Mouse (Mus musculus) hindbrain, embryonic 10.5 days (tissue): Measurements from ENCODE around the gene Enpp1. TPM values are rescaled to one million over a fixed set of nuclear protein-coding genes. Genes with fewer than 3 reads are reported as not detected.

Experiments used
- DNase-seq: peaks from one replicate; pipeline ENCODE4 v3.0.0-alpha.2; 2017; ENCODE audit warnings: low spot score
- H3K27ac ChIP-seq: fragments of 300-500 bp; sonication (generic); 2 replicates; pipeline ENCODE4 v1.5.1; 2016; ENCODE audit warnings: mild to moderate bottlenecking, moderate library complexity
- H3K27me3 ChIP-seq: fragments of 300-500 bp; sonication (generic); 2 replicates; pipeline ENCODE4 v1.6.1; 2016; ENCODE audit warnings: mild to moderate bottlenecking; ENCODE audit not compliant: poor library complexity, insufficient read depth, severe bottlenecking
- H3K36me3 ChIP-seq: fragments of 300-500 bp; sonication (generic); 2 replicates; pipeline ENCODE4 v1.6.1; 2016; ENCODE audit warnings: mild to moderate bottlenecking, moderate library complexity
- H3K4me1 ChIP-seq: fragments of 300-500 bp; sonication (generic); replicated peaks from 2 replicates; pipeline ENCODE4 v1.6.1; 2016; ENCODE audit warnings: mild to moderate bottlenecking
- H3K4me3 ChIP-seq: fragments of 300-500 bp; sonication (generic); 2 replicates; pipeline ENCODE4 v1.5.1; 2016; ENCODE audit warnings: mild to moderate bottlenecking, moderate library complexity
- H3K9me3 ChIP-seq: fragments of 300-500 bp; sonication (generic); 2 replicates; pipeline ENCODE4 v1.6.1; 2016; ENCODE audit warnings: mild to moderate bottlenecking, moderate library complexity
- WGBS: fragments of 180-500 bp; shearing (Covaris S2); methylation state at CpG from one replicate; pipeline ENCODE4 v1.1.7; 2016; 5-methylcytosine and 5-hydroxymethylcytosine counted together
- polyA plus RNA-seq: library from polyadenylated mRNA; unstranded; fragments of >200 nt; fragmentation: Nextera tagmentation; extraction: Ambion mirVana; gene quantifications from 2 replicates; pipeline ENCODE4 v1.2.1, GENCODE M21; 2016

Enpp1 gene
- polyA plus RNA-seq, 1 experiment from 2014 or later, result 0.44 TPM

DNA sequence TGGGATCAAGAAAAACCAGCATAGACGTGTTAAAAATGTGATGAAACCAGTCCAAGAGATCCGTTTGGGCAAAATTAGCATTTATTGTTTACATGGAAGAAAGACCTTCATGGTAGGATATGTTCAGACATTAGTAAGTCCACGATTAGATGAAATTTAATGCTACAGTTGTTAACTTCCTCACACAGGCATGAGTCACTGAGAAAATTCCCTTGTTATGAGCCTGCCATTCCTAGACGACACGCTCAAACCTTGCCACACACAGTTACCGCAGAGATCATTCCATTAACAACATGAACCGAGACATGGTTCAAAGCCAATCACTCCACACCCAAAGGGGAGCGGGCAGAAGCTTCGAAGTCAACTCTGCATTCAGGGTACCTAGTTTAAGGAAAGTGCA, 122.7 kb downstream of the Enpp1 start:
- Histone ChIP-seq H3K4me1 (peaks cover 37% of the 10 kb centered on the region), H3K36me3 (no peaks in the 10 kb centered on the region), H3K27ac (no peak overlapping the region), H3K9me3 (no peaks in the 10 kb centered on the region), H3K27me3 (no peaks in the 10 kb centered on the region), H3K4me3 (no peak overlapping the region)
- 93% methylated on average over 9 of the region's 9 CpGs for WGBS
- DNase-seq, result no peak

- DNase-seq, result no peak
- H3K27me3 ChIP-seq, result no peaks in the 10 kb centered on the region
- WGBS, result 77% methylated on average over 4 of the region's 4 CpGs
These were observed 123.1 kb downstream of the Enpp1 start for GRCm38 (mm10) chr10:24588824-24589223.

More at GRCm38 (mm10) chr10:24588824-24589223, 123.1 kb downstream of the Enpp1 start:
- Histone ChIP-seq H3K4me3 (no peak overlapping the region), H3K4me1 (peaks cover 33% of the 10 kb centered on the region), H3K9me3 (no peaks in the 10 kb centered on the region), H3K27ac (no peak overlapping the region), H3K36me3 (no peaks in the 10 kb centered on the region)

Other genes starting within 250 kb of the Enpp1 start
- 7.2 and 8.3 TPM in 2 replicates for gene Ccn2, start 116.7 kb downstream of the Enpp1 start, polyA plus RNA-seq
- 3.9 and 7.5 TPM in 2 replicates for gene Enpp3, start 130.7 kb upstream of the Enpp1 start, polyA plus RNA-seq
- gene Med23, start 157.8 kb upstream of the Enpp1 start, polyA plus RNA-seq, result 23.4 and 26.7 TPM in 2 replicates
- gene Arg1, start 215.3 kb upstream of the Enpp1 start, polyA plus RNA-seq, result 3.2 and 3.8 TPM in 2 replicates